Mouse (Mus musculus) bone marrow, adult 2 months (tissue): Measurements from ENCODE around the gene Smc4. TPM values are rescaled to one million over a fixed set of nuclear protein-coding genes. Genes with fewer than 3 reads are reported as not detected.
A peak's percentile ranks its signal among the peaks of the same experiment; 100 is the strongest.
"Not testable (repeated sequence)": the region's sequence is repeated elsewhere in the genome, so short reads cannot be mapped to it uniquely, and the experiment has no call there.

Experiments used
- H3K27ac ChIP-seq: fragments of 200-500 bp; 2 replicates; pipeline ENCODE4 v1.5.1; 2012; ENCODE audit warnings: low read depth, mild to moderate bottlenecking, control low read depth, inconsistent platforms, low read length; ENCODE audit not compliant: control insufficient read depth, poor library complexity, insufficient read depth
- H3K4me1 ChIP-seq: fragments of 200-500 bp; 2 replicates; pipeline ENCODE4 v1.6.1; 2011; ENCODE audit warnings: low read length; ENCODE audit not compliant: control insufficient read depth, insufficient read depth
- H3K4me3 ChIP-seq: fragments of 200-500 bp; replicated peaks from 2 replicates; pipeline ENCODE3; 2011; ENCODE audit warnings: mild to moderate bottlenecking, low read depth, low read length, control low read depth; ENCODE audit not compliant: control insufficient read depth
- CTCF ChIP-seq: fragments of 200-500 bp; IDR thresholded peaks from 2 replicates; pipeline ENCODE4 v1.5.1; 2011; ENCODE audit warnings: low read length, control low read depth; ENCODE audit not compliant: control insufficient read depth, insufficient read depth
- POLR2A ChIP-seq: fragments of 200-500 bp; IDR thresholded peaks from 2 replicates; pipeline ENCODE4 v1.6.1; 2011; ENCODE audit warnings: low read depth, mild to moderate bottlenecking, control low read depth, low read length, borderline replicate concordance; ENCODE audit not compliant: control insufficient read depth
- WGBS: fragments of 180-500 bp; shearing (Covaris S2); methylation state at CpG from one replicate; pipeline ENCODE4 v1.1.7; 2018; 5-methylcytosine and 5-hydroxymethylcytosine counted together
- polyA plus RNA-seq: library from polyadenylated mRNA; stranded (reverse); fragments of >200 nt; gene quantifications from 2 replicates; pipeline ENCODE4 v1.2.4, GENCODE M21; 2011; ENCODE audit warnings: low replicate concordance; ENCODE audit not compliant: missing spikeins, insufficient read depth, insufficient read length

The Smc4 gene
- polyA plus RNA-seq, 1 experiment: 179 TPM

GRCm38 (mm10) chr3:69005338-69006245 lies 1.1 kb downstream of the Smc4 start:
- WGBS: under 1% methylated on average over 72 of the region's 72 CpGs
- peak overlapping the region; percentile 95 for H3K27ac ChIP-seq
- TF ChIP-seq CTCF (peak; percentile 30; the same call in 1 of the 2 replicates), POLR2A (no peak)
- H3K4me3 ChIP-seq: peak overlapping the region; percentile 93
- H3K4me1 ChIP-seq: no peaks in the 10 kb centered on the region

- no peak for TF ChIP-seq CTCF
- no peak for TF ChIP-seq POLR2A
- Histone ChIP-seq H3K4me3 (peak overlapping the region; percentile 93), H3K4me1 (no peaks in the 10 kb centered on the region), H3K27ac (peak overlapping the region; percentile 95)
- WGBS: under 1% methylated on average over 21 of the region's 21 CpGs
Observed at GRCm38 (mm10) chr3:69006246-69006760, 1.8 kb downstream of the Smc4 start.

DNA sequence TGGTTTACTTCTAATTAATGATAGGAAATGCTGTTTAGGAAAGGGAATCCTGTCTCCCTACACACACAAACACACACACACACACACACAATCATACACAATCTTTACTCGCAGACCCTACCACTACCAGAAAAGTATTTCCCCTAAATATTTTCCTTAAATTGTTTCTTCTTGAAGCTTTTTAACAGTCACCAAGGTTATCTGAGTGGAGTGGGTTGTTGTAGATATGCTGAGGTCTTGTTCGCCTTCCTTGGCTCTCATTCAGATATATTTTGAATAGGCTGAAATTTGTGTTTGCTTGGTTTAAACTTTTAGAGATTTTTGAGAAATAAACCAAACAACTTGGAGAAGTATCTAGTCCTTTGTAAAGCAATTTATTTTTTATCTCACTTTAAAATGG lies 4.3 kb downstream of the Smc4 start:
- no peak for TF ChIP-seq POLR2A
- no peak for TF ChIP-seq CTCF
- 46% methylated on average over 2 of the region's 2 CpGs for WGBS

GRCm38 (mm10) chr3:69017181-69017580 lies 12.6 kb downstream of the Smc4 start:
- 39% methylated on average over 3 of the region's 3 CpGs for WGBS
- Histone ChIP-seq H3K27ac (peak overlapping the region; percentile 48), H3K4me1 (peaks cover 1% of the 10 kb centered on the region; the same call in 1 of the 2 replicates), H3K4me3 (no peak overlapping the region)
- TF ChIP-seq POLR2A: no peak
- TF ChIP-seq CTCF: no peak

More for the DNA sequence above, 4.3 kb downstream of the Smc4 start:
- Histone ChIP-seq H3K27ac (no peak overlapping the region), H3K4me3 (no peak overlapping the region), H3K4me1 (no peaks in the 10 kb centered on the region; the same call in 1 of the 2 replicates)

DNA sequence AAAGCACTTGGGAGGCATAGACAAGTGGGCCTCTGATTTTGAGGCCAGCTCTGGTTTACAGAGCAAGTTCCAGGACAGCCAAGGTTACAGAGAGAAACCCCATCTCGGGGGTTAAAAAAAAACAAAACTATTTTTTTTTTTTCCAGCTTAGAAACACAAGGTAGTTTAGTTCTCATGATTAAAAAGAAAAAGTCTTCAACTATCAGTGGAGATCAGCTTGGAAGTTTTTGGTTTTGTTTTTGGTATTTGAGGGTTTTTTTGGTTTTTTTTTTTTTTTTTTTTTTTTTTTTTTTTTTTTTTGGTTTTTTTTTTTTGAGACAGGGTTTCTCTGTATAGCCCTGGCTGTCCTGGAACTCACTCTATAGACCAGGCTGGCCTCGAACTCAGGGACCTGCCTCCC lies 14.1 kb downstream of the Smc4 start:
- WGBS: 94% methylated on average over 2 of the region's 2 CpGs
- H3K4me3 ChIP-seq, H3K27ac ChIP-seq, H3K4me1 ChIP-seq: not testable (repeated sequence)

DNA sequence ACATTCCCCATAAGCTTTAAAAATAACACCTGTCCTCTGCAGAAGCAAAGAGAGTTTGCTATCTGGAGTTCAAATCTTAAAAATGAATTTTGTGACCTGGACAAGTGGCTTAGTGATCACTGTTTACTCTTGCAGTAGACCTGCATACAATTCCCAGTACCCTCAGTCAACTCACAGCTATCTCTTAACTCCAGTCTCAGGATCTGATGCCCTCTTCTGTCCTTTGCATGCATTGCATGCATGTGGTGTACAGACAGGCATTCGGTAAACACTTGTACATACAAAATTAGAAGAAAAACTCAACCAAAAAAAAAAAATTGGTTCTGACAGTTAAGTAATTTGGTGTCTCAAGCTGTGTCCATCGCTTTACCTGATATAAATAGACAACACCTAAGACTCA lies 15.7 kb downstream of the Smc4 start:
- no peak overlapping the region for H3K4me3 ChIP-seq
- TF ChIP-seq POLR2A: no peak
- TF ChIP-seq CTCF: no peak
- 0 out of 2 replicates have a peak, but pooled peaks cover 1% of the 10 kb centered on the region for H3K4me1 ChIP-seq
- WGBS: 92% methylated on average over 2 of the region's 2 CpGs
- H3K27ac ChIP-seq: no peak overlapping the region

DNA sequence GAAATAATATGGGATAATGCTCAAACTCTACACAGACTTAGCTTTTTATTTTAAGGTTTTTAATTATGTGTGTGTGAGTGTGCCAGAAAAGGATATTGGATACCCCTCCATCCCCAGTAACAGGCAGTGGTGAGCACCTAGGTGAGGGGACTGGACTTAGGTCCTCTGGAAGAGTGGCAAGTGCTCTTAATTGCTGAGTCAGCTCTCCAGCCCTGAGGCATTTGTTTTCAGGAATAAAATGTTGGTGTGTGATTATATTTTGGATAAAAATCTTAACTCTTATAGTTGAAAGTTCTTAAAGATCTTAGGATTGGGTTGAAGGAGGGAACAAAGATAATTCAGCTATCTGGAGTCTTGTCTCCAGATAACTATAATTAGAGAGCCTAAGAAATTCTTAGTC lies 16.2 kb downstream of the Smc4 start:
- no peak overlapping the region for H3K27ac ChIP-seq
- no peak for TF ChIP-seq POLR2A
- H3K4me3 ChIP-seq: no peak overlapping the region
- H3K4me1 ChIP-seq: 0 out of 2 replicates have a peak, but pooled peaks cover 1% of the 10 kb centered on the region

DNA sequence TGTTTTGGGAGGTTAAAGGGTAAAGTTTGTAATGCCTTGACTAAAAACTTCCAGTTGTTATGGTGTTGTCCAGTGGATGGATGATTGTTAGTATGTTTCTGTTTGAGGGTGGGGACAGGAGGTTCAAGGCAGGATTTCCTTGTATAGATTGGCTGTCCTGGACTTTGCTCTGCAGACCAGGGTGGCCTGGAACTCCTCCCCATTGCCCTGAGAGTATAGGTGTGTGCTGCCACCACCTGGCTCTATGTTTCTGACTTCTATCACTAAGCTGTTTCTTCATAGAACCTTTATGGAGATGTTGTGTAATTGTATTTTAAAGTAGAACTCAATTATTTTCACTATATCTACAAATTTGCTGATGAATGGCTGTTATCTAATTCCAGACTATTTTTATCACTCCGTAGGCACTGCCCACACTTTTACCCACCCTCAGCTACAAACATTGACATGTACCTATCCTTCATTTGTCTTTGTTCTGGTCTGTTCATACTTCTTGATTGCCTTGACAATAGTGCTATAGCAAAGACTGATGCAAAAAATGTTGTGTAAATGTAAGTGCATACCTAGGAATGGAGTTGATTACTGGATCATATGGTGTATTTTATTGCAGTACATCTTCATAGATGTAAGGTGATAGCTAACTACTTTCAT lies 21.7 kb downstream of the Smc4 start:
- Histone ChIP-seq H3K27ac (no peak overlapping the region), H3K4me1 (no peaks in the 10 kb centered on the region), H3K4me3 (no peak overlapping the region)
- 71% methylated on average over 1 of the region's 1 CpGs for WGBS
- TF ChIP-seq POLR2A (no peak), CTCF (no peak)
